Comparison of ENCODE assay signal across 9 mouse cellular contexts in the genomic region with DNA sequence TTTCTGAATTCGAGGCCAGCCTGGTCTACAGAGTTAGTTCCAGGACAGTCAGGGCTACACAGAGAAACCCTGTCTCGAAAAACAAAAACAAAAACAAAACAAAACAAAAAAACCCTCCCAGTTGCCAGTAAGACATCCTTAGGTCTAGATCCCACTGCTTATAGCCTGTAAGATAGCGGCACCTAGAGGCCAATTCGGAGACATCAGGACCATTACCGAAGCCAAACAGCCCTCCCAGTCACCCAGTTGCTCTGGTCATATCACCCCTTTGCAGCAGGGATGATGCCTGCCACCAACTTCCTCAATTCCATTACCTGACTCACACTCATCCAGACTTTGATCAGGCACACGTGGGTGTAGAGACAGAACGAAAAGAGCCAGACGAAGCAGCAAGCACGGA.
A peak's percentile ranks its signal among the peaks of the same experiment; 100 is the strongest.
DNase-seq lines count a peak whose midpoint lies in the region; ATAC-seq lines count a peak whose summit lies in the region.
"Had no signal": no experiment of that assay in that cellular context is flagged by ENCODE, and none has a peak within 500 bp of the region (broad histone marks: within the 10 kb centered on the region; RNA-seq: fewer than 3 reads in every experiment).

No protein-coding gene starts in this region.

- no peaks in the 10 kb centered on the region for H3K9me3 ChIP-seq in neural tube, embryonic 15.5 days (replicated peaks)
- H3K9me3 ChIP-seq in liver, embryonic 11.5 days (ENCODE audit: control insufficient read depth, low read length) = no peaks in the 10 kb centered on the region
- H3K9me3 ChIP-seq: heart, embryonic 13.5 days; neural tube, embryonic 12.5 days had no signal

- H3K4me1 ChIP-seq in neural tube, embryonic 15.5 days = peaks cover 10% of the 10 kb centered on the region
- peaks cover 12% of the 10 kb centered on the region for H3K4me1 ChIP-seq in liver, embryonic 11.5 days (replicated peaks; ENCODE audit: control insufficient read depth, insufficient read depth, low read length)

- ATAC-seq in neural tube, embryonic 15.5 days (ENCODE audit: low FRiP score) = no peak
- no peak for ATAC-seq in liver, embryonic 11.5 days (replicated peaks; ENCODE audit: low FRiP score)

- no peak overlapping the region for H3K9ac ChIP-seq in neural tube, embryonic 15.5 days (replicated peaks)
- H3K9ac ChIP-seq in liver, embryonic 11.5 days (ENCODE audit: low read depth, low read length) = no peak overlapping the region
- H3K9ac ChIP-seq: heart, embryonic 13.5 days; neural tube, embryonic 12.5 days had no signal

- no peak overlapping the region for H3K4me2 ChIP-seq in neural tube, embryonic 15.5 days
- H3K4me2 ChIP-seq in liver, embryonic 11.5 days = no peak overlapping the region
- H3K4me2 ChIP-seq: heart, embryonic 13.5 days; neural tube, embryonic 12.5 days had no signal

- no peak overlapping the region for H3K4me3 ChIP-seq in neural tube, embryonic 15.5 days (replicated peaks)
- no peak overlapping the region for H3K4me3 ChIP-seq in liver, embryonic 11.5 days (ENCODE audit: low read depth, low read length)
- H3K4me3 ChIP-seq: heart, embryonic 13.5 days; neural tube, embryonic 12.5 days had no signal

- WGBS in neural tube, embryonic 15.5 days = 29% methylated on average over 9 of the region's 9 CpGs
- WGBS in liver, embryonic 11.5 days = 12% methylated on average over 9 of the region's 9 CpGs

- H3K36me3 ChIP-seq in neural tube, embryonic 15.5 days = peaks cover 4% of the 10 kb centered on the region; the same call in 1 of the 2 replicates
- no peaks in the 10 kb centered on the region for H3K36me3 ChIP-seq in liver, embryonic 11.5 days (ENCODE audit: control insufficient read depth, insufficient read depth, low read length)
- H3K36me3 ChIP-seq: heart, embryonic 13.5 days; neural tube, embryonic 12.5 days had no signal

- intact Hi-C loops in heart, postnatal 36 days (cut with DNase I) = loop anchor here (10.0 kb wide), 1 partner anchor 231 kb away; no protein-coding TSS in a partner anchor

- H3K27me3 ChIP-seq in neural tube, embryonic 15.5 days (replicated peaks) = no peaks in the 10 kb centered on the region
- peaks cover 24% of the 10 kb centered on the region for H3K27me3 ChIP-seq in liver, embryonic 11.5 days (replicated peaks; ENCODE audit: control insufficient read depth, insufficient read depth, low read length)

- peak; percentile 40 for DNase-seq in neural tube, embryonic 10.5 days (ENCODE audit: extremely low spot score, low spot score)
- DNase-seq in NIH3T3 (ENCODE audit: low read depth) = peak; percentile 82
- peak; percentile 57 for DNase-seq in cerebellum, adult 8-10 months
- DNase-seq in heart, postnatal 36 days = peak; percentile 45 to 56
- DNase-seq in liver, embryonic 11.5 days (ENCODE audit: low spot score) = peak; percentile 52
- DNase-seq in retina, postnatal 7 days (ENCODE audit: low read depth, low spot score) = peak; percentile 43

- no peak overlapping the region for H3K27ac ChIP-seq in neural tube, embryonic 15.5 days (replicated peaks)
- no peak overlapping the region for H3K27ac ChIP-seq in liver, embryonic 11.5 days (ENCODE audit: low read depth, low read length)
- H3K27ac ChIP-seq: heart, embryonic 13.5 days; neural tube, embryonic 12.5 days had no signal
